Mouse (Mus musculus): ENCODE results near the gene Ccr7. TPM values are rescaled to one million over a fixed set of nuclear protein-coding genes. Genes with fewer than 3 reads are reported as not detected.

Ccr7 gene
- total and polyA plus RNA-seq, 3 experiments, result 0.04 to 0.06 TPM; not detected in 1

DNA sequence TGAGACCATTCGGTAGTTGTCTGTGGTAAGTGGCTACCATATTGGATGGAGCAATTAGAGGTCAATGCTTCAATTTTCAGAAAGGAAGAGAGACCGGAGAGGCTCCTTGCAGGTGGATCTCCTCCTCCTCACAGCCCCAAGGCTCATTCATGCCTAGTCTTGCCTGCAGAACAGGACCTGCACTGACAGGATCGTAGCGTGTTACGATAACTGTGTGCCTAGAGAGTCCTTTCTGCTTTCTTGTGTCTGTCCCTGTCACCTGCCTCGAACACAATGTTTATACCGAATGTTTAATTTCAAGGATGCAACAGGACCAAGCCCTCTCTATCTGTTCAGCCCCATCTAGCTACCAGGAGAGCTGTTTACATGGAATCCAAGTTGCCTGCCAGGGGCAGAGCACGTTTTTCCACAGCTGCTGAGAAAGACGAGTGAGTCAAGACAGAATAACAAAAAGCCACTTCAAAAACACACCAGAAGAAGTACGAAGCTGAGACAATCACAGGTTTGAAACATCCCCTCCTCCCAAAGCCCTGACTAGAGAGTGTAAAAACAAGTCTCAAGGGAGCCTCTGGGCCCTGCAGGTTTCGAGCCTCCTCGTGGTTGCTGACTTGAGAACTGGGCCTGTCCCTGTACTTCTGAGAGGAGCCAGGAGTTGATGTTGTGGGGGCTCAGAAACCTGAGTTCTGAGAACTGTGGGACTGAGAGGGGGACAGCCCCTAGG lies 15.8 kb upstream of the Ccr7 start:
- Histone ChIP-seq H3K27me3 (ENCODE audit: control insufficient read depth in 1 of 2, insufficient read depth in 2 of 2, low read length in 2 of 2) (peaks cover 9 to 12% of the 10 kb centered on the region in 2 experiments), H3K4me1 (ENCODE audit: control insufficient read depth in 1 of 2, insufficient read depth in 2 of 2, low read length in 2 of 2) (peaks cover 0 to 15% of the 10 kb centered on the region in 2 experiments; a peak in 1 of 4 replicates), H3K9ac (ENCODE audit: control insufficient read depth, low read depth, low read length, poor library complexity, severe bottlenecking) (no peak overlapping the region), H3K27ac (ENCODE audit: control insufficient read depth, low read depth, low read length) (no peak overlapping the region), H3K4me3 (ENCODE audit: control insufficient read depth in 1 of 2, insufficient read depth in 1 of 2, low read depth in 2 of 2, low read length in 2 of 2) (no peak overlapping the region), H3K9me3 (replicated peaks; ENCODE audit: insufficient read depth, low read length) (no peaks in the 10 kb centered on the region), H3K36me3 (ENCODE audit: control insufficient read depth in 1 of 2, insufficient read depth in 2 of 2, low read length in 2 of 2) (peaks cover 0 to 2% of the 10 kb centered on the region in 2 experiments; a peak in 1 of 4 replicates), H3K79me2 (ENCODE audit: control insufficient read depth, insufficient read depth, low read length, poor library complexity) (no peaks in the 10 kb centered on the region)
- no peak for DNase-seq (ENCODE audit: low read depth, low spot score)
- TF ChIP-seq GATA1 (IDR thresholded peaks at IDR 0.05; ENCODE audit: low read depth, low read length), result no peak
- no peak for TF ChIP-seq UBTF (IDR thresholded peaks at IDR 0.05; ENCODE audit: borderline replicate concordance, insufficient read depth, low read depth, low read length)
- TF ChIP-seq CHD1 (IDR thresholded peaks at IDR 0.05; ENCODE audit: low read depth, low read length), result no peak
- TF ChIP-seq MAX (IDR thresholded peaks at IDR 0.05; ENCODE audit: low read length), result no peak
- no peak for TF ChIP-seq JUND (IDR thresholded peaks at IDR 0.05; ENCODE audit: low read depth, low read length)
- no peak for TF ChIP-seq CTCF (IDR thresholded peaks at IDR 0.05 in 2 of 3, conservative IDR thresholded peaks at IDR 0.05 in 1 of 3; ENCODE audit: control insufficient read depth in 1 of 3, insufficient read depth in 1 of 3, low read depth in 2 of 3, low read length in 3 of 3, poor library complexity in 1 of 3, severe bottlenecking in 1 of 3)
- TF ChIP-seq MYC (IDR thresholded peaks at IDR 0.05; ENCODE audit: low read depth, low read length), result no peak
- TF ChIP-seq TCF12 (IDR thresholded peaks at IDR 0.05; ENCODE audit: low read depth, low read length), result no peak
- TF ChIP-seq HCFC1 (IDR thresholded peaks at IDR 0.05; ENCODE audit: low read depth, low read length), result no peak
- TF ChIP-seq POLR2AphosphoS5 (IDR thresholded peaks at IDR 0.05; ENCODE audit: borderline replicate concordance, low read depth, low read length), result no peak
- TF ChIP-seq ZMIZ1 (IDR thresholded peaks at IDR 0.05; ENCODE audit: low read depth, low read length), result no peak
- TF ChIP-seq MXI1 (IDR thresholded peaks at IDR 0.05; ENCODE audit: low read depth, low read length), result no peak

DNA sequence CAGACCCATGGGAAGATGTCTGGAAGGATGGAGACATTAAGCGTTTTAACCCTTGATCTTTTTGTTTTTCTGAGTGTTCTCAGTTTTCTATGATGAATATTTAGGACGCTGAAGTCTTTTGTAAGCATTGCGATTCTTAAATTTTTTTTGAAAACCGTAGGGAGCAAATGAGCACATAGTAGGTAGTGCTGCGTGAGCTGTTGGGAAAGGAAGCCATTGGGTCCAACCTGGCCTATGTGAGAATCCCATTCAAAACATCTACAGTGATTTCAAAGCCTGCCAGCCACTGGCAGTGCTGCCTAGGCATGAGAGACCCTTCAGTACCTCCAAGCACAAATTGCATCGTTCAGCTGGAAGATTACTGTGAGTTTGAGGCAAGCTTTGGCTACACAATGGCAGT lies 15.1 kb upstream of the Ccr7 start:
- no peaks in the 10 kb centered on the region for H3K79me2 ChIP-seq (ENCODE audit: control insufficient read depth, insufficient read depth, low read length, poor library complexity)
- H3K27ac ChIP-seq (ENCODE audit: control insufficient read depth, low read depth, low read length), result no peak overlapping the region
- TF ChIP-seq GATA1 (IDR thresholded peaks at IDR 0.05; ENCODE audit: low read depth, low read length) (no peak), EP300 (IDR thresholded peaks at IDR 0.05; ENCODE audit: low read depth in 1 of 2, low read length in 2 of 2) (no peak), NELFE (IDR thresholded peaks at IDR 0.05; ENCODE audit: low read depth, low read length) (no peak), CHD2 (IDR thresholded peaks at IDR 0.05; ENCODE audit: low read length) (no peak), MAX (IDR thresholded peaks at IDR 0.05; ENCODE audit: low read length) (no peak), KAT2A (conservative IDR thresholded peaks at IDR 0.05; ENCODE audit: low read depth, low read length) (no peak), CHD1 (IDR thresholded peaks at IDR 0.05; ENCODE audit: low read depth, low read length) (no peak), RCOR1 (IDR thresholded peaks at IDR 0.05; ENCODE audit: low read depth, low read length) (no peak), USF2 (IDR thresholded peaks at IDR 0.05; ENCODE audit: borderline replicate concordance in 1 of 2, insufficient read depth in 1 of 2, low read depth in 1 of 2, low read length in 2 of 2) (no peak), UBTF (IDR thresholded peaks at IDR 0.05; ENCODE audit: borderline replicate concordance, insufficient read depth, low read depth, low read length) (no peak), MXI1 (IDR thresholded peaks at IDR 0.05; ENCODE audit: low read depth, low read length) (no peak)
- H3K4me3 ChIP-seq (ENCODE audit: control insufficient read depth in 1 of 2, insufficient read depth in 1 of 2, low read depth in 2 of 2, low read length in 2 of 2), result no peak overlapping the region
- peaks cover 9 to 12% of the 10 kb centered on the region in 2 experiments for H3K27me3 ChIP-seq (ENCODE audit: control insufficient read depth in 1 of 2, insufficient read depth in 2 of 2, low read length in 2 of 2)
- H3K36me3 ChIP-seq (ENCODE audit: control insufficient read depth in 1 of 2, insufficient read depth in 2 of 2, low read length in 2 of 2), result peaks cover 0 to 7% of the 10 kb centered on the region in 2 experiments; a peak in 1 of 4 replicates
- DNase-seq (ENCODE audit: low read depth, low spot score), result no peak
- no peaks in the 10 kb centered on the region for H3K9me3 ChIP-seq (replicated peaks; ENCODE audit: insufficient read depth, low read length)
- H3K9ac ChIP-seq (ENCODE audit: control insufficient read depth, low read depth, low read length, poor library complexity, severe bottlenecking), result no peak overlapping the region
- peaks cover 0 to 18% of the 10 kb centered on the region in 2 experiments; a peak in 1 of 4 replicates for H3K4me1 ChIP-seq (ENCODE audit: control insufficient read depth in 1 of 2, insufficient read depth in 2 of 2, low read length in 2 of 2)

Data from MEL (cell line).